8 mouse cellular contexts compared by ENCODE assay signal in genomic region chr8:22059153-22059738, GRCm38 (mm10). TPM values are rescaled to one million over a fixed set of nuclear protein-coding genes. Genes with fewer than 3 reads are reported as not detected.
DNase-seq lines count a peak whose midpoint lies in the region; ATAC-seq and TF ChIP-seq lines count a peak whose summit lies in the region.

No protein-coding gene starts in this region.

- no peak for ATAC-seq in embryonic facial prominence, embryonic 15.5 days (ENCODE audit: insufficient number of reproducible peaks, low FRiP score, low TSS enrichment, low read depth)
- ATAC-seq in limb, embryonic 11.5 days (ENCODE audit: insufficient number of reproducible peaks, low FRiP score, low TSS enrichment, low read depth): no peak

- H3K27ac ChIP-seq in left cerebral cortex, adult 2 months: no peak overlapping the region
- no peak overlapping the region for H3K27ac ChIP-seq in embryonic facial prominence, embryonic 15.5 days (replicated peaks)
- no peak overlapping the region for H3K27ac ChIP-seq in limb, embryonic 11.5 days (replicated peaks; ENCODE audit: low read depth, low read length)
- H3K27ac ChIP-seq in olfactory bulb, adult 2 months (ENCODE audit: insufficient read depth, low read depth, low read length): no peak overlapping the region

- peak overlapping the region; percentile 98 for H3K4me2 ChIP-seq in embryonic facial prominence, embryonic 15.5 days (replicated peaks)
- peak overlapping the region; percentile 93 for H3K4me2 ChIP-seq in limb, embryonic 11.5 days (ENCODE audit: low read depth, severe bottlenecking)

- intact Hi-C loops in left cerebral cortex, adult 2 months (cut with DNase I): no loop called here
- intact Hi-C loops in left cerebral cortex, postnatal 14 days (cut with DNase I): no loop called here

- no peak overlapping the region for H3K9ac ChIP-seq in embryonic facial prominence, embryonic 15.5 days
- no peak overlapping the region for H3K9ac ChIP-seq in limb, embryonic 11.5 days (ENCODE audit: low read length)

- WGBS in embryonic facial prominence, embryonic 15.5 days: 39% methylated on average over 11 of the region's 11 CpGs
- 44% methylated on average over 11 of the region's 11 CpGs for WGBS in limb, embryonic 11.5 days
- 32% methylated on average over 11 of the region's 11 CpGs for WGBS in olfactory bulb, adult 2 months

- no peaks in the 10 kb centered on the region for H3K9me3 ChIP-seq in embryonic facial prominence, embryonic 15.5 days (replicated peaks)
- H3K9me3 ChIP-seq in limb, embryonic 11.5 days (ENCODE audit: control insufficient read depth, low read length): no peaks in the 10 kb centered on the region

- peaks cover 30% of the 10 kb centered on the region for H3K27me3 ChIP-seq in embryonic facial prominence, embryonic 15.5 days
- H3K27me3 ChIP-seq in limb, embryonic 11.5 days (ENCODE audit: control insufficient read depth, insufficient read depth, low read length): peaks cover 10% of the 10 kb centered on the region

- no peak for TF ChIP-seq POLR2A in olfactory bulb, adult 2 months (IDR thresholded peaks at IDR 0.05; ENCODE audit: insufficient read depth, low read depth, low read length)

- H3K4me1 ChIP-seq in embryonic facial prominence, embryonic 15.5 days: peaks cover 10% of the 10 kb centered on the region
- no peaks in the 10 kb centered on the region for H3K4me1 ChIP-seq in limb, embryonic 11.5 days (ENCODE audit: control insufficient read depth, insufficient read depth, low read length)
- H3K4me1 ChIP-seq in olfactory bulb, adult 2 months (ENCODE audit: control insufficient read depth, insufficient read depth, low read length): peaks cover 4% of the 10 kb centered on the region

- peaks cover 9% of the 10 kb centered on the region for H3K36me3 ChIP-seq in embryonic facial prominence, embryonic 15.5 days
- H3K36me3 ChIP-seq in limb, embryonic 11.5 days (ENCODE audit: control insufficient read depth, insufficient read depth, low read length): no peaks in the 10 kb centered on the region

- TF ChIP-seq CTCF in left cerebral cortex, adult 2 months (IDR thresholded peaks at IDR 0.05): no peak
- TF ChIP-seq CTCF in olfactory bulb, adult 2 months (IDR thresholded peaks at IDR 0.05; ENCODE audit: insufficient read depth, low read depth, low read length): no peak

- H3K4me3 ChIP-seq in left cerebral cortex, adult 2 months: peak overlapping the region; percentile 69
- peak overlapping the region; percentile 75 for H3K4me3 ChIP-seq in embryonic facial prominence, embryonic 15.5 days (replicated peaks)
- H3K4me3 ChIP-seq in limb, embryonic 11.5 days (ENCODE audit: low read depth, low read length): peak overlapping the region; percentile 71
- peak overlapping the region; percentile 99 for H3K4me3 ChIP-seq in olfactory bulb, adult 2 months (ENCODE audit: insufficient read depth, low read depth, low read length)

- DNase-seq in left cerebral cortex, adult 2 months (ENCODE audit: extremely low spot score in 1 of 2, low spot score in 2 of 2): no peak
- DNase-seq in left cerebral cortex, postnatal 14 days (ENCODE audit: low spot score in 2 of 2): no peak
- no peak for DNase-seq in limb, embryonic 11.5 days (ENCODE audit: low spot score)
- DNase-seq in cerebellum, adult 9-10 months: no peak
- DNase-seq in layer of hippocampus, postnatal 36 days: no peak
- DNase-seq in ovary, postnatal 14 days (ENCODE audit: low spot score): no peak

RNA-seq across cellular contexts. Expression of gene Atp7b, which starts 0.9 kb away (rescaled TPM):
- total RNA-seq in left cerebral cortex, adult 2 months (2021): 1 to 10 TPM; 1.9 to 2.1 TPM
- 1 to 10 TPM; 2.5 to 2.9 TPM for total RNA-seq in left cerebral cortex, postnatal 14 days (2021)
- 0.43 and 0.76 TPM in 2 replicates for polyA plus RNA-seq in embryonic facial prominence, embryonic 15.5 days (2015; fragmentation: Nextera tagmentation; extraction: Ambion mirVana)
- polyA plus RNA-seq in limb, embryonic 11.5 days (2014; fragmentation: Nextera tagmentation; extraction: Ambion mirVana): 0.78 and 0.93 TPM in 2 replicates
- polyA plus RNA-seq in olfactory bulb, adult 2 months (2012; ENCODE audit: insufficient read depth, insufficient read length, low replicate concordance, missing spikeins): not detected in 2 replicates
- total RNA-seq in layer of hippocampus, postnatal 36 days (2021): 1 to 10 TPM; 1.9 to 2.1 TPM

RNA-seq across cellular contexts. Expression of gene Alg11, which starts 1.3 kb away (rescaled TPM):
- total RNA-seq in left cerebral cortex, adult 2 months (2021): 10 to 100 TPM; 30.6 to 32.0 TPM
- total RNA-seq in left cerebral cortex, postnatal 14 days (2021): 10 to 100 TPM; 28.1 to 32.6 TPM
- polyA plus RNA-seq in embryonic facial prominence, embryonic 15.5 days (2015; fragmentation: Nextera tagmentation; extraction: Ambion mirVana): 28.6 and 35.7 TPM in 2 replicates
- polyA plus RNA-seq in limb, embryonic 11.5 days (2014; fragmentation: Nextera tagmentation; extraction: Ambion mirVana): 34.5 and 43.8 TPM in 2 replicates
- not detected in 2 replicates for polyA plus RNA-seq in olfactory bulb, adult 2 months (2012; ENCODE audit: insufficient read depth, insufficient read length, low replicate concordance, missing spikeins)
- total RNA-seq in layer of hippocampus, postnatal 36 days (2021): 10 to 100 TPM; 37.6 to 42.8 TPM
